Mouse (Mus musculus): ENCODE results near the gene Btbd11. TPM values are rescaled to one million over a fixed set of nuclear protein-coding genes. Genes with fewer than 3 reads are reported as not detected.

Gene Btbd11
- polyA plus RNA-seq, 1 experiment from 2014 or later, result 0.47 TPM

- Histone ChIP-seq H3K9me3 (ENCODE audit: low read length) (no peaks in the 10 kb centered on the region), H3K27ac (ENCODE audit: low read depth) (no peak overlapping the region), H3K9ac (replicated peaks) (no peak overlapping the region), H3K36me3 (replicated peaks; ENCODE audit: insufficient read depth, low read length) (no peaks in the 10 kb centered on the region), H3K27me3 (ENCODE audit: insufficient read depth, low read length) (no peaks in the 10 kb centered on the region), H3K4me1 (ENCODE audit: insufficient read depth) (no peaks in the 10 kb centered on the region), H3K4me2 (ENCODE audit: low read depth, low read length) (no peak overlapping the region), H3K4me3 (ENCODE audit: low read depth, low read length) (no peak overlapping the region)
- ATAC-seq (no peak), DNase-seq (no peak)
- TF ChIP-seq CTCF (IDR thresholded peaks at IDR 0.05; ENCODE audit: low read depth), result no peak
- no peak for TF ChIP-seq EP300 (IDR thresholded peaks at IDR 0.05; ENCODE audit: low read depth)
- 82% methylated on average over 9 of the region's 9 CpGs for WGBS (ENCODE audit: insufficient replicate concordance)
Measured at GRCm38 (mm10) chr10:85475642-85476345, 89.2 kb downstream of the Btbd11 start.

GRCm38 (mm10) chr10:85479959-85480625 lies 93.5 kb downstream of the Btbd11 start:
- Histone ChIP-seq H3K4me3 (ENCODE audit: low read depth, low read length) (no peak overlapping the region), H3K9me3 (ENCODE audit: low read length) (no peaks in the 10 kb centered on the region), H3K27ac (ENCODE audit: low read depth) (no peak overlapping the region), H3K36me3 (replicated peaks; ENCODE audit: insufficient read depth, low read length) (no peaks in the 10 kb centered on the region), H3K4me2 (ENCODE audit: low read depth, low read length) (no peak overlapping the region), H3K9ac (replicated peaks) (no peak overlapping the region), H3K27me3 (ENCODE audit: insufficient read depth, low read length) (no peaks in the 10 kb centered on the region), H3K4me1 (ENCODE audit: insufficient read depth) (no peaks in the 10 kb centered on the region)
- no peak for DNase-seq
- ATAC-seq, result no peak
- no peak for TF ChIP-seq CTCF (IDR thresholded peaks at IDR 0.05; ENCODE audit: low read depth)
- TF ChIP-seq EP300 (IDR thresholded peaks at IDR 0.05; ENCODE audit: low read depth), result no peak
- 44% methylated on average over 6 of the region's 6 CpGs for WGBS (ENCODE audit: insufficient replicate concordance)

GRCm38 (mm10) chr10:85481106-85481505 lies 94.5 kb downstream of the Btbd11 start:
- 38% methylated on average over 3 of the region's 3 CpGs for WGBS (ENCODE audit: insufficient replicate concordance)
- ATAC-seq (no peak), DNase-seq (no peak)
- TF ChIP-seq EP300 (IDR thresholded peaks at IDR 0.05; ENCODE audit: low read depth), result no peak
- no peak for TF ChIP-seq CTCF (IDR thresholded peaks at IDR 0.05; ENCODE audit: low read depth)
- Histone ChIP-seq H3K9ac (replicated peaks) (no peak overlapping the region), H3K36me3 (replicated peaks; ENCODE audit: insufficient read depth, low read length) (no peaks in the 10 kb centered on the region), H3K27me3 (ENCODE audit: insufficient read depth, low read length) (no peaks in the 10 kb centered on the region), H3K4me3 (ENCODE audit: low read depth, low read length) (no peak overlapping the region), H3K27ac (ENCODE audit: low read depth) (no peak overlapping the region), H3K4me1 (ENCODE audit: insufficient read depth) (no peaks in the 10 kb centered on the region), H3K9me3 (ENCODE audit: low read length) (no peaks in the 10 kb centered on the region), H3K4me2 (ENCODE audit: low read depth, low read length) (no peak overlapping the region)

GRCm38 (mm10) chr10:85482064-85482473 lies 95.5 kb downstream of the Btbd11 start:
- no peak overlapping the region for H3K9ac ChIP-seq (replicated peaks)
- no peaks in the 10 kb centered on the region for H3K4me1 ChIP-seq (ENCODE audit: insufficient read depth)
- H3K36me3 ChIP-seq (replicated peaks; ENCODE audit: insufficient read depth, low read length), result no peaks in the 10 kb centered on the region
- 60% methylated on average over 4 of the region's 4 CpGs for WGBS (ENCODE audit: insufficient replicate concordance)
- no peak for ATAC-seq
- no peak for DNase-seq
- H3K27me3 ChIP-seq (ENCODE audit: insufficient read depth, low read length), result no peaks in the 10 kb centered on the region
- no peak overlapping the region for H3K4me3 ChIP-seq (ENCODE audit: low read depth, low read length)
- no peak for TF ChIP-seq EP300 (IDR thresholded peaks at IDR 0.05; ENCODE audit: low read depth)
- no peak for TF ChIP-seq CTCF (IDR thresholded peaks at IDR 0.05; ENCODE audit: low read depth)
- H3K4me2 ChIP-seq (ENCODE audit: low read depth, low read length), result no peak overlapping the region
- H3K9me3 ChIP-seq (ENCODE audit: low read length), result no peaks in the 10 kb centered on the region
- no peak overlapping the region for H3K27ac ChIP-seq (ENCODE audit: low read depth)

GRCm38 (mm10) chr10:85482480-85482879 lies 95.9 kb downstream of the Btbd11 start:
- ATAC-seq, result no peak
- H3K36me3 ChIP-seq (replicated peaks; ENCODE audit: insufficient read depth, low read length), result no peaks in the 10 kb centered on the region
- no peaks in the 10 kb centered on the region for H3K4me1 ChIP-seq (ENCODE audit: insufficient read depth)
- DNase-seq, result no peak
- TF ChIP-seq CTCF (IDR thresholded peaks at IDR 0.05; ENCODE audit: low read depth), result no peak
- TF ChIP-seq EP300 (IDR thresholded peaks at IDR 0.05; ENCODE audit: low read depth), result no peak
- H3K4me3 ChIP-seq (ENCODE audit: low read depth, low read length), result no peak overlapping the region
- no peaks in the 10 kb centered on the region for H3K27me3 ChIP-seq (ENCODE audit: insufficient read depth, low read length)
- H3K9me3 ChIP-seq (ENCODE audit: low read length), result no peaks in the 10 kb centered on the region
- H3K4me2 ChIP-seq (ENCODE audit: low read depth, low read length), result no peak overlapping the region
- H3K9ac ChIP-seq (replicated peaks), result no peak overlapping the region
- WGBS (ENCODE audit: insufficient replicate concordance), result 49% methylated on average over 6 of the region's 6 CpGs
- H3K27ac ChIP-seq (ENCODE audit: low read depth), result no peak overlapping the region

GRCm38 (mm10) chr10:85486456-85486855 lies 99.8 kb downstream of the Btbd11 start:
- Histone ChIP-seq H3K9me3 (ENCODE audit: low read length) (no peaks in the 10 kb centered on the region), H3K9ac (replicated peaks) (no peak overlapping the region), H3K27ac (ENCODE audit: low read depth) (no peak overlapping the region), H3K27me3 (ENCODE audit: insufficient read depth, low read length) (no peaks in the 10 kb centered on the region), H3K4me1 (ENCODE audit: insufficient read depth) (no peaks in the 10 kb centered on the region), H3K4me2 (ENCODE audit: low read depth, low read length) (no peak overlapping the region), H3K4me3 (ENCODE audit: low read depth, low read length) (no peak overlapping the region), H3K36me3 (replicated peaks; ENCODE audit: insufficient read depth, low read length) (no peaks in the 10 kb centered on the region)
- no peak for DNase-seq
- ATAC-seq, result no peak
- WGBS (ENCODE audit: insufficient replicate concordance), result 73% methylated on average over 3 of the region's 3 CpGs
- TF ChIP-seq CTCF (IDR thresholded peaks at IDR 0.05; ENCODE audit: low read depth), result no peak
- no peak for TF ChIP-seq EP300 (IDR thresholded peaks at IDR 0.05; ENCODE audit: low read depth)
